Mouse (Mus musculus) urinary bladder, postnatal 14 days (tissue): ENCODE measurements around the gene Fam89b.

Experiments used
- DNase-seq: peaks from one replicate; pipeline ENCODE4 v3.0.0; 2021; ENCODE audit warnings: low spot score

The Fam89b gene

DNA sequence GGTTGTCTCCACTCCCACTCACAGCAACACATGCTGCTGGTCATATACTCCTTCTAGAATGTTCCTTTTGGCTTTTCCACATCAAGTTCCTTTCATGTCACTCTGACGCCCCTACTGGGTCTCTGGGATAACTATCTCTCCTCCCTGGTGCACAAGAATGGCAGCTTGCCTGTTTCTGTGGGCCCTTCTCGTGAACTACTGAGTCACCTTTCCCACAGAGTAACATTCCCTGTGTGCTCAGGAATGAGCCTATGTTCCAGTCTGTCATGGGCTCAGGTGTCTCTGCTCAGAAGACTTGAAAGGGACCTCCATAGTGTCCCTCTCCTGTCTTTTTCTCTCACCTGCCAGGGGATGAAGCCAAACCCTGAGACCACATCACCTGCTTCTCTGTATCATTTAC lies 10.0 kb upstream of the Fam89b start:
- DNase-seq: no peak

DNA sequence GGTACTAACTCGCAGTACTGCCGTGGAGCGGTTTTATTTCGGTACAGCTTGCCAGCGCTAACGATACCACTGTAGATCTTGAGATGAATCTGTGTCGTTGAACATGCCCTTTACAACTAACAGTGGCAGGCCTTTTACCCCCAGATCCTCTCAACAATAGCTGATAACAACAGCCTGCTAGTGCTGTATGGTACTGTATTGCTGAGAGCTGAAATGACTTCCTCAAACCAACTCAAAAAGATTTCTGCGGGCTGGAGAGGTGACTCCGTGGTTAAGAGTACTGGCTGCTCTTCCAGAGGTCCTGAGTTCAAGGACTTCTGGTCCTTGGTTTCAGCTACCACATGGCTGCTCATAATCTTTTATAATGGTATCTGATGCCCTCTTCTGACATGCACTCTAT lies 4.9 kb upstream of the Fam89b start:
- no peak for DNase-seq

DNA sequence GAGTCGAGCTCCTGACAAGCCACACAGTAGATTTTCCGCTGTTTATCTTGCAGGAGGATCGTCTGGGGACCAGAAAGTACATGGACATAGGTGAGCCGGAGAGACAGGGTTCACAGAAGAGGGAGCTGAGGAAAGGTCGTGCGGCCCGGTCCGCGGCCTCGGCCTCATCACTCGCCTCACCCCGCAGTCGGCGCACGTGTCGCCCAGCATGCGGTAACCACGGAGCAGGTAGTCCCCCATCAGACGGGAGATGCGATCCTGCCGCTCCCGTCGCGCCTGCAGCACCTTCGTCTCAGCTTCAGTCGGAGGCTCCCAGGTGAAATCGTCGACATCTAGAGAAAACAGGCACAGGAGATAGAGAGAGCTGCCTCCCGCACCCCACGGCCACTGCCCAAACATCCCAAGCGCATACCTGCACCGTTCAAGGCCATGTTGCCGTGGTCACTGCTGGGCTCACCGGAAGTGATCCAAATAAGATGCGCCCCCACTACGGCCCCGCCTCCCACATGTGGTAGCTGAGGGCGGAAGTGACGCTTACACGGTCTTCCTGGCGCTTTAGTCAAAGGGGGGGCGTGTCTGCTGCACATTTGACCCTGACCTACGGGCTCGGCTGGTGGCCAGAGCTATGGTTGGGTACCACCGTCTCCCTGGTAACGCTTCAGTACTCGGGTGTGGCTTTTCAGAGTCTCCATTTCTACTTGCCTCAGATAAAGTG lies 2.0 kb upstream of the Fam89b start:
- DNase-seq: peak; percentile 93

DNA sequence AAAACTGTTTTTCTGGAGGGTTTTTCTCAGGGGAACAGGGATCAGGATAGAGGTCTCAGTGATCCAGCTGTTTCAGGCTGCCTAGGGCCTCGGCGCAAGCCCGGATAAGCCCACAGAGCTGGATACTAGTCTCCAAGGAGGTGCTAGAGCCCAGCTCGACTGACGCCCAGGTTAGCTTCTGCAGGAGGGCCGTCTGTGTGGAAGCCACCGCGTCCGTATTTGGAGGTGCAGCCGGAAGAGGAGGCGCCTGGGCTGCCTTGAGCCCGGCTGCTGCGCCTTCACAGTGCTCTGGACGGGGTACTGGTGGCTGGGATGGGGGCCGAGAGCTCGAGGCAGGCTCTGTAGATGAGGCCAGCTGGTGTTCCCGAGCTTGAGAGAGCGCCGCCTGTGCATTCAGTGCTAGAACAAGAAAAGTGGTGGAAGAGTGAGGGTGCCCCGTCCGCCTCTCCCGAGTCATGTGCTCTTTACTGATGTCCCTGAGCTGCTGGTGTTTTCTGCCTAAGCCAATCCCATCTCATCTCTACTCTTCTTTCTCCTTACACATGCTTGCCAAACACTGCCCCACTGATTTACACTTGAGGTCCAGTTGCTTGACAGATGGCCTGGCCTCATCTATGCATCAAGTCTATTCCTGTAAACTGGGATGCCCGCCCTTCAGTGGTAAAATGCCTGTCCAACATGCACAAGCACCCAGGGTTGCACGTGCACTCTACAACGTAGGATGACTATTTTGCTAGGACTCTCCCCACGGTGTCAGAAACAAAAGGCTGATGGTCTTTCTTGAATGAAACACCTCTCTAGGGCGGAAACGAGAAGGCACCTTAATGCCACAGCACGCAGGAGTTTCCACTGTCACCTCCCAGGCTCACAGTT lies 1.1 kb upstream of the Fam89b start:
- no peak for DNase-seq

DNA sequence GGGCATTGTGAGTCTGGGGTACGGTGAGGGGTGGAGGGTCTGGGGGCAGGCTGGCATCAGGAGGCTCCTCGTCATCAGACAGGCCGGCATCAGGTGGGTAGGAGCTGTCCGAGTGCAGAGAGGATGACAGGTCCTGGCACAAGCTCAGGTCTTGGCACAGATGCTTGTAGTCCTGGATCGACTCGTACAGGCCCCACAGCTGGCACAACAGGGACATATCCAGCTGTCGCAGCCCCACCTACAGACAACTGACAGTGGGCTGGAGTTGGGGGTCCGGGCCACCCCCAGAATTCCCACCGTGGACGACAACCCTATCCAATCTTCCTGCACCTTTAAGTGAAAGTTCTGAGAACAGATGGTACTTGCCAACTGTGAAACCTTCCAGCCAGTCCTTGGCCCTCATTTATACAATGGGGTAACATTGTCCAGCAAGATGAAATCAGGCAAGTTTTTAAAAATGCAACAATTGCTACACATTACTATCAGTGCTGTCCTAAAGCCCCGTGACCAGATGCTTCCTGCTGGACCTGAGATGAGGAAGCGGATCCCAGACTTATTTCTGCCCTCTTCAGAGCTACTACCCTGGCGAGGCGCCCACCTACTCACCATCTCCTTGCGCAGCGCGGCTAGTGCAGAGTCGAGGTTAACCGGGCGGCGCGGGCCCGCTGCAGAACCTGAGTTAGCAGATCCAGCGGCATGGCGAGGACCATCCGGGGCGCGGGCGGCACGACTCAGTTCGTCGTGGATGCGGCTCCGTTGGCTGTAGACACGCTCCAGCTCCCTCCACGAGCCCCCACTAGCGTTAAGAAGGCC lies 616 bp downstream of the Fam89b start:
- DNase-seq: peak; percentile 69

DNA sequence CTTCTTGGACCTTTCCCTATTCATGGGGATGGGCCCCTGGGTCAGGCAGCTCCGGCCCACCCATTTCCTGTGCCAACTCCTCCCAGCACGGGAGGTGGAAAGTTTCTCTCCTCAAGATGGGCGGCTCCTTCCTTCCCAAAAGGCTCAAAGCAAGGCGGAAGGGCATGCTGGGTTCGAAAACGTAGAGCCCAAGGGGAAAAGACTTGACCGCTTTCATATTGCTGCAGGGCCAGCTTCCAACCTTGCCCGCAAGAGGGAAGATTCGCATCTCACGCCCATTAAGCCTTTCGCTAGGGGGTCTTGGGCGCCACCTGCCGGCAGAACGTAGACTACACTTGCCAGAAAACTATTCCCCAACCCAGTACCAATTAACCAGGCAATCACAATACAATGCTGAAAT lies 1.8 kb downstream of the Fam89b start:
- DNase-seq: peak; percentile 92

DNA sequence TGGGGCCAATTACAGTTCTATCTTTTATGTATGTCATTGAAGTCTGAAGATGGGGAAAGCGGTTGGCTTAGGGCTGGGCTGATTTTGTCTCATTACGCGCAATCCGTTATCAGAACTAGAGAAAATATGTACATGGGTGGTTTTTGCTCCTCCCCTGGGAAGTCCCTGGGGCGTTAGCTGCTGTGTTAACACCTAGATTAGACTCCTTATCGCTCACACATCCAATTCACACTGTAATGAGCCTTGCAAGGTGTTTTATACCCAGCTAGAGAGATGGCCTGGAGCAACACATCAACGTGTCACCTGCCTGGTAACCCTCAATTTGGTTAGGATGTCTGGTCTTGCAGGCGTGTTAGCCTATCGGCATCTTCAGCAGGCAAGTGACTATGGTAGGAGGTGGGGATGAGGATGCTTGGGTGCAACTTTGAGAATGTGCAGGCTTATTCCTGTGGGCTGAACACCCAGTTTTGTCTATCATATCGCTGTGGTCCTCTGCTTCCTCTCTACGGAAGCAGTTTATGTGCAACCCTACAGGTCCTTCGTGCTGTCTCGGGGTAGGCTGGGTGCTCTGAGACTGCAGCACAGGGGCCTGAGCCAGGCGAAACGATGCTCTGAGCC lies 2.4 kb downstream of the Fam89b start:
- DNase-seq: no peak

DNA sequence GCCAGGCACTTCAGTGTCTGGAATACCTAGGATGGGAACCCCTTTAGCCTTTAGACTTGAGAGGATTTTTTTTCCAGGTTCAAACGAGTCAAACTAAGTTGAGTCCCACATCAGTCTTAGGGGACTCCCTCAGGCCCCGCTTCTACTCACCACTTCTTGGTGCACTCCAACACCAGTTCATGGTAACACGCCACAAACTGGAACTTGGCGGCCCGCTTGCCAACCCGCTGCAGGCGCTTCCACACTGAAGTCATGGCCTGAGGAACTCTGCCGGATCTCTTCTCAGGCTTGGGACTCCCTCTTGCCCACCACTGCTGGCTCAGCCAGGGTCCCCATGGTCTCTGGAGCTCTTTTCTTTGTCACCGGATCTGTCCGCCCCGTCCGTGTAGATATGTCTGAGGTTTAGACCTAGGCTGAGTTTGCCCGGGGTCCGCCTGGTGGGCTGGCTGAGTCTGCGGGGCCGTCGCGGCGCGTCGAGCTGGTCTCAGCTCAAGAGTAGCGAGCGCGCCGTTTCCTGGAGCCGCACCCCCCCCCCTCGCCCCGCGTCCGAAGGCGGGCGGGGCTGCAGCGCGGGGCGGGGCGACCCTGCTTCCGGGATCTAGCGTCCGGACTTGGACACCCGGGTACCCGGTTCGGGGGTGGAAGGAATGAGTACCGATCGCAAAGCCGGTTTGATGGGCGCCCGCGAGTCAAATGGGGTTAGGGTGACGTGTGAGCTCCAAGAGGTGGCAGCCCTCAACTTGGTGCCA lies 3.5 kb downstream of the Fam89b start, which contains the start of gene Ehbp1l1:
TSS of gene Ehbp1l1 (minus strand) at position 551 of the 749 bp plus-strand sequence.
- peak; percentile 83 for DNase-seq

DNA sequence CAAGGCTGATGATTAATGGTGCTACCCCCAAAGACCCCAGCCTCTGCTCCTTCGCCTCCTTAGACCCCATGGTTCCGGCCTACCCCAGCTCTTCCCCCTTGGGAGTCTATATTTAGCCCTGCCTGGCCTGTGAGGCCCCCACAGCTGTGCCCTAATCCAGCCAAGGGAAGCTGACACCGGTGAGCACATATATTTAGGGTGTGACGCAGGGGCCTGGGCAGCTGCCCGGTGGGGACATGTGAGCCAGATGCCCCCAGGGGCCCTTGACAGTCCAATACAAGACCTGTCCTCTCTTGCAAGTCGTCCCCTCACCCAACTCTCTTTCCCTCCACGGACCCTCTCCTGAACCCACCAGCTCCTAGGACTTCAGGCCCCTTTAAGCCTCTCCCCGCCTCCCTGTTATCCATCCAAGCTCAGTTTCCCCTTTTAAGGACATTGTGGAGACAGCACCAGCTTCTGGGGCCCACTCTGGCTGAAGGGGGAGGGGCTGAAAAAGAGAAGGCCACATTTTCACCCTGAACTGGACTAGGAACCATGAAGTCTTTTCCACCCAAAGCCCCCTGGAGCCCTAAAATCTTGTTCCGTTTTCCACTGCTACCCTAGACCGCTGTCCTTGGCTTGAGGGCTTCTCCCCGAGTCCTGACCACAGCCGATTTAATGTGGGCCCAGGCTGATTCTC lies 4.3 kb downstream of the Fam89b start:
- peak; percentile 42 for DNase-seq

DNA sequence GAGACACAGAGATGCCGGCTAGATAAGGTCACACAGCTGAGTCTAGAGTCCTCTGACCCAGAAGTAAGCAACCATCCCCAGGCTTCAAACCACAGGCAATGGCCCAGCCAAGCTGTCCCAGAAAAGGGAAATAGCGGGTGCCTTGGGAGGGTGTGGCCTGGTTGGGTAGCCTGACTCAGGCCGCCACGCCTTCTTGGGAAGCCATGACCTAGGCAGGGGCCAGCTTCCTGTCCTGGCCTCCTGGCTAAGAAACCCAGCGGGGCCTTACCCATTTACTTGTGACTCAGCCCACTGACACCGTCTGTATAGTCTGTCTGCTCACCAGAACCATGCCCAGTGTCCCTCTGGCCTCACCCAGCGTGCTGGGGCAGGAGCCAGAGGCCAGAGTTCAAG lies 4.9 kb downstream of the Fam89b start:
- peak; percentile 78 for DNase-seq

DNA sequence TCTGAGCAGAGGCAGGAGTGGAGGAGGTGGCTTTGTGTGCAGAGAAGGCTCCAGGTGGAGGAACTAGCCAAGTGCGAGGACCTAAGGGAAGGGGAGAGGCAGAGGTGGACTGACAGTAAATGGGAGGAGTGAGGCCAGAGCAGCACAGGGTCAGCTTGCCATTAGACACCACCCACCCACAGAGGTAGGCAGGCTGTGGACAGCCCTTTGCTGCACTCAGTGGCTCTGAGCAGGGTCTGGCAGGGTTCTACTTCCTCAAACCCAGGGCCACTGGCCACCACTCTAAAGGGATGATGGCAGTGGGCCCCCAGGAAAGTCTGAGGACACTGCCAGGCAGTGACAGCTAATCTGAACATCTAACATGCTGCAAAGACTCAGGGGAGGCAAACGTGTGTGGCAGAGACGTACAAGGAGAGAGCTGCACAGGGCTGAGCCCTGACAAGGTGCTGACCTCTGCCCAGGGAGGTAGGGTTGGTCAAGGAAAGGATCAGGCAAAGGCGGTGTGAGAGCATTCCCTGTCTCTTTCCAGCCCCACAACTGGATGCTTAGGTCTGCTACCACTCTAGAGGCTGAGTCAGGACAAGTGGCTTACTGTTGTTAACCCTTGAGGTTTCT lies 5.4 kb downstream of the Fam89b start:
- DNase-seq: no peak

DNA sequence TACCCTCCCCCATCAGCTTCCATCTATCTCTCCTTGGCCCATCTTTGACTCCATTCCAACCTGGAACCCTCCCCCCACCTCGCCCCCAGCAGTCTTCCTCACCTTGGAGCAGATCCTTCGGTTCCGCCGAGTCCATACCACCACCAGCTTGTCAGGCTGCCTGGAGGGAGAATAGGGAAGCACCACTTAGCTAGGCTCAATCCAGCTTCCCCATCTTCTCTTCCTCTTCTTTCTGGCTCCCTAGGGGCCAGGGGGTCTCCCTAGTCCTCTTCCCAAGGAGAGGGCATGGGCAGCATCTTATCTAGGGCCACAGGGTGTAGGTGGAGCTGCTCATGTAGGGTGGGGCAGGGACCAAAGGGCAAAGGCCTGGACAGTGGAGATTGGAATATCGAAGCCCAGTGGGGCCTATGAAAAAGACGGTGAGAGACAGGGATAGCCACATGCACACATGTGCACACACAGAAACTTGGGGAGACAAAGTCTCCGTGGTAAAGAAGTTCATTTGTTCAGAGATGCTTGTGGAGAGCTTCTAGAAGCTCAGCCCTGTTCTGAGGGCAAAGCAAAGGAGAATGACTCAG lies 6.5 kb downstream of the Fam89b start:
- DNase-seq: no peak

DNA sequence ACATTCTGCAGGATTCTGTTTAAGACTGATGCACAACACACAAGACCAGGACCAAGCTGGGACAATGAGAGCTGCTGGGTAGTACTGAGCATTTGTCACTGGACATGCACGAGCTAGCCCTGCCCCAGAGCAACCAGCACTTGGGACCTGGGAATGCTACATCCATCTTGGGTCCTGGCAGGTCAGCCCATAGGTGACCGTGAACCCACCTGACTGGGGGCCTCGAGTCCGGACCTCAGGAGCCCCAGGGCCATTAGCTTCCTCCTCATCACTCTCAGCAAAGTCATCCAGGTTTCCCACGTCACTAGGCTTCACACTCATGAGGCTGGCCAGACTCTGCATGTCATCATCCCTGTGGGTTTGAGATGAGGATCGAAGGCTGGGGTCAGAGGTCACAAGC lies 8.2 kb downstream of the Fam89b start:
- no peak for DNase-seq

DNA sequence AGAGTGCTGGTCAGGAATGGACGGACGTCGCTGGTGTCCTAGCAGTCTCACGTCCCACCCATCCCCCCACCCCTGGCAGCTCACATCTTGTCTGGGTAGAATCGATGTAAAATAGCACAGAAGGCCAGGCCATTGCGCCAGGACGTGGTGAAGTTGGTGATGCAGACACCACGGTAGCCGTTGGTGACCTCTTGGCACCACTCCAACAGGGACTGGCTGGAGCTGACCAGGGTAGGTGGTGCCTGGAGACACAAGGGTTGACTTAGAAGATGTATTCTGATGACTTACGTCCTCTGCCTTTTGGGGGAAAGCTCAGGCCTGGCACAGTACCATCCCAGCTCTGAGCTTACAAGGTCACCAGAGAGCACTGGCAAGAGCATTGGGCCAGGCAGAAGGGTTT lies 12.5 kb downstream of the Fam89b start:
- no peak for DNase-seq

DNA sequence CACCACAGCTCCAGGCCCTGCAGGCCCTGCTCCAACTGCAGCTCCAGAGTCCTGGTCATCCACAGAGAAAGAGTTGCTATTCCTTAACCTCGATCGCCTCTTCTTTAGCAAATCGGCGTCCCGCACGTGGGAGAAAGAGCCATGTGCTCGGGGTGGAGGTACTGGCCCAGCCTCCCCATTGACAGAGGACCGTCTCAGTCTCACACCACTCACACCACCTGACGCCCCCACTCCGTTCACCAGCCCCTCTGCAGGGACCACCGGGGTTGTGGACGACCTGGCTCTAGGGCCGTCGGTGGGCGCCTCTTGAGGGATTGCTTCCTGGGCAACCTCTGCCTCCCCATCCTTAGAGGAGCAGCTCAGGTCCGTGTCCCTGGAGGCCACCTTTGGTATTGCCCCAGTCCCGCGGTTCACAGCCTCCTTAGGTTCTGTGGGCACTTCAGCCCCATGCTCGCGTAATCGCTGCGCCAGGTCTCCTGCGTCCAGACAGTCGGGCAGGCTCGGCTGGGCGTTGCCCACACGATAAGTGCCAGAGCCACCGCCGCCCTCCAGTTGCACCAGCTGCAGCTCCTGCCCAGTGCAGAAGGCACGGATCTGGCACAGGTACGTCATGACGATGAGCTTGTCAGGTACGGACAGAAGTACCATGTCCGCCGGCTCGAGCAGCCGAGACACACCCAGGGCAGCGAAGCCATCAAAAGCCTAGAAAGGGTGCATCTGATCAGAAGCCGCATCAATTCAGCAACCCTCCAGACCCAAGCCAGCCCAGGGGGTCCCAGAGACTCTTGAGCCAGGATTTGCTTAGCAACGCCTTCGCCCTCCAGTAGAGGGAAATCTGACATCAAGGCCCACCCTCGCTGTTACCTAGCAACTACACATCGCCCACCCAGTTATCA lies 13.4 kb downstream of the Fam89b start:
- DNase-seq: no peak

DNA sequence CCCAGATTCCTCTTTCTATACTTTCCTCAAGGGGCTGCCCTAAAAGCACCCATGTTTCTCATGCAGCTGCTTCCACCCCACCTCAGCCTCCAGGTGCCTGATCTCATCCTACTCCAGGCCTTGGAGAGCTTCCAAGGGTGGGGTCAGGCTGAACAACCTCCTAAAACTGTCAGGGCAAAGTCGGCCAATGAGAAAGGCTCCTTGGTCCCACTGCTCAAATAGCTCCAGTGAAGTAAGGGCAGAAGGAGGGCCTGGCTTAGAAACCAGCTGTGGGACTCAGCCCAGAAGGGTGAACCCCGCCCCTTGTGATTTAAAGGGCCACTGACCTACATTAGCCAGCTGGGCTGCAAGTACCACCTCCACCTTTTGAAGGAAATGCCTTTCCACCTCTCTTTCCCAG lies 15.7 kb downstream of the Fam89b start:
- DNase-seq: peak; percentile 76

DNA sequence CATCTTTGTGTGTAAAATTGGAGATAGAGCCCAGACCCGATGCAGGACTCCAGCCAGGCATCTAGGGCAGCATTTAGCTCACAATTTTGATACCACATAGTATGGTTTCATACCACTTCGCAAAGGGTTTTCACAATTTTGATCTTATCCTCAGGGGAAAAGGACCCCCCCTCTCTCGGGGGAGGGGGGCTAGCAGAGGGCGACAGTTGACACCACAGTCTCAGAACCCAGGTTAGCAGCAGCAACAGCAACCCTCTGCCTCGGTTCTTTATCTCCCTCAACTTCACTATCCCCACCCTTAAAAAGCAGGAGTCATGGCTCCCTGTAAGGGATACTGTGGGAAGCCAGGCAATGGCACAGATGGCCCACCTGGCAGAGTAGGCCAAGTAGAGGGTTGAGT lies 16.2 kb downstream of the Fam89b start:
- no peak for DNase-seq

DNA sequence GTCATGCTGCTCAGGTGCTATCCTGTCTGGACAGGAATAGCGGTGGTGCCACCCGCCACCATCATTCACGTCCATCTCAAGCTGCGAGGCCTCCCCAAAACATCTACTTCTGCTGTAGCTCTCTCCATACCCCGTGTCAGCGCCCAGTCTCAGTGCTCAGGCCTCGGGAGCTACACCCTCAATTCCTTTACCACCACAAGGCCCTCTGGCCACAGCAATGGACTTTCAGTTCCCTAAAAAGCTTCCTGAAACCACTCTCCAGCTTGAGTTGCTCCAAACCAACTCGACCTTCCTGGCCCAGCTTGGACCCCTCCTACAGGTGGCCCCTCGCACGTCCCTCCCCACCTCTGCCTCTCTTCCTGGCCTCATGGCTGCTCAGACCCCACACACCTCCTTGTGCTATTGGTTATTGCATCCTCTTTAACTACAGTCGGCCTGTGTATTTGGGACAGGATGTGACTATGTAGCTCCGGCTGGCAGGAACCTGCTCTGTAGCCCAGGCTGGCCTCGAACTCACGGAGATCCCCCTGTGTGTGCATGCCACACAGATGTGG lies 17.5 kb downstream of the Fam89b start:
- no peak for DNase-seq

DNA sequence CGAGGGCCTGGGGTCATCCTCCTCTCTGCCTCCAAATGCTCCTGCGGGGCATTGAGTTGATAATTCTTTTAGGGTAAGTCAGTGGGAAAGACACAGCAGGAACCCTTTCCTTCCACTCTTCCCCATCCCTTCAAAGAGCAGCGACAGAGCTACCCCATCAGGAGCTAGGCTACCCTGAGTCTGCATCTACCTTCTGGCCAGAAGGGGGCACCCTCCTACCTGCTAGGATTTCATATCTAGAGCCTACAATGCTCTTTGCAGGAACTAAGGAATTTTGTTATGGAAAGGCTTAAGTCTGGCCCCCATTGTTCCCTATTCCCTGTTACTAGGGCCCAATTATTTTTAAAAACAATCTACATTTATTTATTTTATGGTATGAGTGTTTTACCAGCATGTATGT lies 18.2 kb downstream of the Fam89b start:
- peak; percentile 76 for DNase-seq
